Mouse (Mus musculus) kidney, embryonic 14.5 days (tissue): ENCODE measurements at regions not wholly inside any gene's neighbourhood (a gene's known extent, or its start where the extent isn't known, plus 50 kb on each side); places are given as distances from the start of the nearest gene placed in this dataset.

Experiments used
- ATAC-seq: fragments of 200-750 bp; cut with Nextera tagmentation; 2 replicates; pipeline ENCODE4 v1.8.0; 2017; ENCODE audit warnings: moderate number of reproducible peaks, mild to moderate bottlenecking, moderate TSS enrichment, moderate library complexity; ENCODE audit not compliant: low FRiP score, low TSS enrichment
- H3K27ac ChIP-seq: fragments of 300-500 bp; sonication (generic); 2 replicates; pipeline ENCODE4 v1.5.1; 2014; ENCODE audit warnings: low read depth, mild to moderate bottlenecking, low read length, moderate library complexity, mixed read lengths
- H3K27me3 ChIP-seq: fragments of 300-500 bp; sonication (generic); 2 replicates; pipeline ENCODE4 v1.6.1; 2014; ENCODE audit warnings: mild to moderate bottlenecking, low read length; ENCODE audit not compliant: control insufficient read depth, insufficient read depth
- H3K36me3 ChIP-seq: fragments of 300-500 bp; sonication (generic); 2 replicates; pipeline ENCODE4 v1.6.1; 2014; ENCODE audit warnings: low read length, mixed read lengths; ENCODE audit not compliant: control insufficient read depth, insufficient read depth
- H3K4me1 ChIP-seq: fragments of 300-500 bp; sonication (generic); 2 replicates; pipeline ENCODE4 v1.6.1; 2014; ENCODE audit warnings: low read length, mixed read lengths; ENCODE audit not compliant: control insufficient read depth, insufficient read depth
- H3K4me2 ChIP-seq: fragments of 300-500 bp; sonication (generic); replicated peaks from 2 replicates; pipeline ENCODE4 v1.6.1; 2014; ENCODE audit warnings: low read depth, mild to moderate bottlenecking, low read length
- H3K4me3 ChIP-seq: fragments of 300-500 bp; sonication (generic); 2 replicates; pipeline ENCODE4 v1.5.1; 2014; ENCODE audit warnings: mild to moderate bottlenecking, low read length
- H3K9ac ChIP-seq: fragments of 300-500 bp; sonication (generic); 2 replicates; pipeline ENCODE4 v1.6.1; 2014; ENCODE audit warnings: low read depth, mild to moderate bottlenecking, low read length, moderate library complexity
- H3K9me3 ChIP-seq: fragments of 300-500 bp; sonication (generic); 2 replicates; pipeline ENCODE4 v1.6.1; 2016; ENCODE audit warnings: low read length; ENCODE audit not compliant: control insufficient read depth
- WGBS: fragments of 180-500 bp; shearing (Covaris S2); extraction: QIAGEN DNeasy Blood & Tissue Kit; methylation state at CpG from one replicate; pipeline ENCODE4 v1.1.7; 2014; 5-methylcytosine and 5-hydroxymethylcytosine counted together

DNA sequence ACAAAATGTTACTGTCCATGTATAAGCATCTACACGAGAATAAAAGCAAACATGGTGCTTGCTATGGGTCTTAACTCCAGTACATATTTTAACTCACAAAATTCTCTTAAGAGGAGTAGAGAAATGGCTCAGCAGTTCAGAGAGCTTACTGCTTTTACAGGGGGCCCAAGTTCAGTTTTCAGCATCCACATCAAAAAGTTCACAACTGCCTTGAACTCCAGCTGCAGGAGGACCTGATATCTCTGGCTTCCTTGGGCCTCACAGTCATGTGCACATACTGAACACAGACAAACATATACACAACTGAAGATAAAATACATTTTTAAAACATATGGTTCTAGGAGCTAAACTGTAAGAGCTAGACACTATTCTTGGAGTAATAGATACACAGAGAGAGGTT is 161.0 kb upstream of the Tmtc1 start:
- Histone ChIP-seq H3K36me3 (no peaks in the 10 kb centered on the region), H3K4me2 (no peak overlapping the region), H3K9ac (no peak overlapping the region), H3K4me1 (no peaks in the 10 kb centered on the region), H3K9me3 (no peaks in the 10 kb centered on the region), H3K4me3 (no peak overlapping the region), H3K27me3 (no peaks in the 10 kb centered on the region), H3K27ac (no peak overlapping the region)
- ATAC-seq: no peak
- 90% methylated on average over 1 of the region's 1 CpGs for WGBS

GRCm38 (mm10) chr6:148604790-148605189 is 160.6 kb upstream of the Tmtc1 start:
- no peak overlapping the region for H3K9ac ChIP-seq
- no peak for ATAC-seq

GRCm38 (mm10) chr6:148603878-148604277 is 159.7 kb upstream of the Tmtc1 start:
- no peaks in the 10 kb centered on the region for H3K9me3 ChIP-seq
- H3K9ac ChIP-seq: no peak overlapping the region
- H3K27ac ChIP-seq: no peak overlapping the region
- no peaks in the 10 kb centered on the region for H3K27me3 ChIP-seq
- H3K4me3 ChIP-seq: no peak overlapping the region
- ATAC-seq: no peak
- peaks cover 1% of the 10 kb centered on the region; the same call in 1 of the 2 replicates for H3K4me1 ChIP-seq
- no peak overlapping the region for H3K4me2 ChIP-seq
- no peaks in the 10 kb centered on the region for H3K36me3 ChIP-seq
- 85% methylated on average over 2 of the region's 2 CpGs for WGBS

More at GRCm38 (mm10) chr6:148604790-148605189, 160.6 kb upstream of the Tmtc1 start:
- H3K4me3 ChIP-seq: no peak overlapping the region
- no peak overlapping the region for H3K27ac ChIP-seq
- no peaks in the 10 kb centered on the region for H3K9me3 ChIP-seq
- H3K4me1 ChIP-seq: no peaks in the 10 kb centered on the region
- H3K27me3 ChIP-seq: no peaks in the 10 kb centered on the region
- no peaks in the 10 kb centered on the region for H3K36me3 ChIP-seq
- no peak overlapping the region for H3K4me2 ChIP-seq
- WGBS: 0% methylated on average over 1 of the region's 1 CpGs

- Histone ChIP-seq H3K4me3 (no peak overlapping the region), H3K9me3 (no peaks in the 10 kb centered on the region), H3K36me3 (no peaks in the 10 kb centered on the region), H3K27ac (no peak overlapping the region), H3K9ac (no peak overlapping the region), H3K4me2 (no peak overlapping the region), H3K4me1 (peaks cover 5% of the 10 kb centered on the region; the same call in 1 of the 2 replicates), H3K27me3 (no peaks in the 10 kb centered on the region)
- ATAC-seq: no peak
- WGBS: 47% methylated on average over 4 of the region's 4 CpGs
These were observed 159.3 kb upstream of the Tmtc1 start for GRCm38 (mm10) chr6:148603460-148603859.

DNA sequence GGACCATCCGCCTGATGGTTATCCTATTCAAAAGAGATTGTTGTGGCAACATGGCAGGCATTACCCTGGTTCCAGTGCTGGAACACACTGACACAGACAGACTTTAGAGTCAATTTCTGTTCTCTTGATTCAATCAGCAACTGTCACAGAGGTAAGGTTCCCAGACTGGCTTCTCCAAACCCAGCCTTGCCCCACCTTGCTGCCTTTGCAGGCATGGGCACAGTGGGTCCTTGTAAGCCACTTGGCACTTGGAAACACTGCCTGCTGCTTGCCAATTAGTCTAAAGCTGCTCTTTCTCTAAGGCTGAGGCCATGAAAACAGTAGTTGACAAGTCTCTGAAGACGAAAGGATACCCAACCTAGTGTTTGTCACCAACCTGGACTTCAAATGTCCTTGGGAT is 158.7 kb upstream of the Tmtc1 start:
- Histone ChIP-seq H3K4me1 (peaks cover 6% of the 10 kb centered on the region; the same call in 1 of the 2 replicates), H3K27ac (no peak overlapping the region), H3K9ac (no peak overlapping the region), H3K27me3 (no peaks in the 10 kb centered on the region), H3K9me3 (no peaks in the 10 kb centered on the region), H3K36me3 (no peaks in the 10 kb centered on the region), H3K4me3 (no peak overlapping the region), H3K4me2 (no peak overlapping the region)
- ATAC-seq: no peak
- WGBS: 81% methylated on average over 2 of the region's 2 CpGs

DNA sequence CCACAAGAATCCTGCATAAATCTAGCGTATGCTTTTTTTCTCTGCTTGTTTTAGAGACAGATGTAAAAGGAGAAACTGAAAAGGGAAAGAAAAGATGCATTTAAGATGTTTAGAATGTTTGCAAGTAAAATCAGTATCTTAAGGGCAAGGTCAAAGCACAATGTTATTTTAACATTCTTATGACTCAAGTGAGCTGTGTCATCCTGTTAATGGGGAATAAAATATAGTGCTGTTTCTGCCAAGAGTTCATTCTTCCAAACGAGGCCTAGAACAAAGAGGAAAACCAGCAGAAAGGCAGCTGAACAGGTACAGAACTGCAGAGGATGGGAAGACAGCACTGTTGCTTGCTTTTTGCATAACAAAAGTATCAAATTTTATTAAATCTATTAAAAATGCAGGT is 156.7 kb upstream of the Tmtc1 start:
- Histone ChIP-seq H3K27ac (no peak overlapping the region), H3K4me1 (peaks cover 6% of the 10 kb centered on the region; the same call in 1 of the 2 replicates), H3K9ac (no peak overlapping the region), H3K36me3 (no peaks in the 10 kb centered on the region), H3K4me3 (no peak overlapping the region), H3K27me3 (no peaks in the 10 kb centered on the region), H3K9me3 (no peaks in the 10 kb centered on the region), H3K4me2 (no peak overlapping the region)
- ATAC-seq: no peak
- WGBS: 34% methylated on average over 2 of the region's 2 CpGs

GRCm38 (mm10) chr6:148599473-148599872 is 155.3 kb upstream of the Tmtc1 start:
- Histone ChIP-seq H3K4me2 (no peak overlapping the region; the same call in 1 of the 2 replicates), H3K9ac (no peak overlapping the region), H3K4me3 (no peak overlapping the region), H3K27ac (no peak overlapping the region), H3K27me3 (no peaks in the 10 kb centered on the region), H3K36me3 (no peaks in the 10 kb centered on the region), H3K9me3 (no peaks in the 10 kb centered on the region), H3K4me1 (peaks cover 6% of the 10 kb centered on the region; the same call in 1 of the 2 replicates)
- WGBS: 65% methylated on average over 4 of the region's 4 CpGs
- ATAC-seq: no peak

GRCm38 (mm10) chr6:148598746-148599337 is 154.7 kb upstream of the Tmtc1 start:
- ATAC-seq: peak; percentile 75
- Histone ChIP-seq H3K27ac (no peak overlapping the region), H3K4me2 (peak overlapping the region; percentile 48), H3K36me3 (no peaks in the 10 kb centered on the region), H3K27me3 (no peaks in the 10 kb centered on the region), H3K4me1 (peaks cover 6% of the 10 kb centered on the region; the same call in 1 of the 2 replicates), H3K4me3 (peak overlapping the region; percentile 15; the same call in 1 of the 2 replicates), H3K9me3 (no peaks in the 10 kb centered on the region), H3K9ac (peak overlapping the region; percentile 47)
- WGBS: 4% methylated on average over 16 of the region's 16 CpGs

DNA sequence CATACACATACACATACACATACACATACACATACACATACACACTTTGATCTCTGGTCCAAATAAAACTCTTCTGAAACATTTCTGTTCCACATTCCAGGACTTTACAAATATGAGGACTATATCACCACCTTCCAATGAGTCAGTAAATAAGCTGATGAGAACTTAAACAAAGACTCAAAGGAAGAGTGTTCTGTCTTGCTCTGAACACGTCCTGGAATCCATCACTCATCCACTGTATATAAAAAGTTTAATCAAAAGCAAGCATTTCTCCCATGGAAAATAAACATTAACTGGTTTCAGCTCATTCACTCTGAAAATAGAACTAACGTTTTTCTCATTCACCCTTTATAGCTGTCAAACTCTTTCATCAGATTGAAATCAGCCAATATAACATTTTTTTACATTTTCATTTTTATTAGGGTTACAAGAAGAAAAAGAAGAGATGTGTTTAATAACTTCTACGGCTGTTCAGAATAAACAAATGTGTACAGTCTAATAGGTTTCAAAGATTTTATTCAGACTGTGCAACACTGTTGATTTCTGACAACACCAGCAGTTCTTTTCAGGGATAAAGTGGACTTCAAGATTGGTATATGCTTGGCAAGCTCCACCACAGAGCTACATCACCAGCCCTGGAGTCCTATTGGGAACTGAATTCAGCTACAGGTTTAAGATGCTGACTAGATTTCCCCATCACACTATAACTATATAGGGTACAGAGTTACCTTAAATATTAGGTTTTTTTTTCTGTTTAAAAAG is 151.0 kb upstream of the Tmtc1 start:
- no peak overlapping the region for H3K9ac ChIP-seq
- H3K4me3 ChIP-seq: no peak overlapping the region
- no peak for ATAC-seq
- H3K36me3 ChIP-seq: no peaks in the 10 kb centered on the region
- no peaks in the 10 kb centered on the region for H3K27me3 ChIP-seq
- 58% methylated on average over 3 of the region's 3 CpGs for WGBS
- H3K4me1 ChIP-seq: peaks cover 6% of the 10 kb centered on the region; the same call in 1 of the 2 replicates
- H3K4me2 ChIP-seq: no peak overlapping the region
- H3K27ac ChIP-seq: no peak overlapping the region
- H3K9me3 ChIP-seq: no peaks in the 10 kb centered on the region
